Mouse (Mus musculus): ENCODE results near the gene Azin2. TPM values are rescaled to one million over a fixed set of nuclear protein-coding genes. Genes with fewer than 3 reads are reported as not detected.

The Azin2 gene
- polyA plus RNA-seq, 1 experiment from 2014 or later, result 16.9 TPM

GRCm38 (mm10) chr4:128976577-128976976 lies 14.3 kb upstream of the Azin2 start:
- WGBS, result 91% methylated on average over 4 of the region's 4 CpGs
- ATAC-seq (ENCODE audit: low FRiP score, low read depth), result no peak

GRCm38 (mm10) chr4:128974677-128975076 lies 12.4 kb upstream of the Azin2 start:
- Histone ChIP-seq H3K4me3 (no peak overlapping the region), H3K4me2 (replicated peaks) (no peak overlapping the region), H3K36me3 (no peaks in the 10 kb centered on the region), H3K9me3 (no peaks in the 10 kb centered on the region), H3K9ac (replicated peaks) (no peak overlapping the region), H3K27ac (replicated peaks) (no peak overlapping the region), H3K4me1 (no peaks in the 10 kb centered on the region), H3K27me3 (no peaks in the 10 kb centered on the region)
- WGBS, result 84% methylated on average over 8 of the region's 8 CpGs
- no peak for ATAC-seq (ENCODE audit: low FRiP score, low read depth)

More at GRCm38 (mm10) chr4:128976577-128976976, 14.3 kb upstream of the Azin2 start:
- no peaks in the 10 kb centered on the region for H3K4me1 ChIP-seq
- no peak overlapping the region for H3K4me2 ChIP-seq (replicated peaks)
- H3K9ac ChIP-seq (replicated peaks), result no peak overlapping the region
- H3K27ac ChIP-seq (replicated peaks), result no peak overlapping the region
- H3K27me3 ChIP-seq, result no peaks in the 10 kb centered on the region
- H3K36me3 ChIP-seq, result no peaks in the 10 kb centered on the region
- no peak overlapping the region for H3K4me3 ChIP-seq
- no peaks in the 10 kb centered on the region for H3K9me3 ChIP-seq

GRCm38 (mm10) chr4:128971065-128971694 lies 8.9 kb upstream of the Azin2 start:
- H3K4me2 ChIP-seq (replicated peaks), result no peak overlapping the region
- no peaks in the 10 kb centered on the region for H3K36me3 ChIP-seq
- ATAC-seq (ENCODE audit: low FRiP score, low read depth), result no peak; the same call in 1 of the 2 replicates
- no peak overlapping the region for H3K9ac ChIP-seq (replicated peaks)
- H3K9me3 ChIP-seq, result no peaks in the 10 kb centered on the region
- no peak overlapping the region for H3K27ac ChIP-seq (replicated peaks)
- 47% methylated on average over 14 of the region's 14 CpGs for WGBS
- no peaks in the 10 kb centered on the region for H3K27me3 ChIP-seq
- H3K4me3 ChIP-seq, result no peak overlapping the region
- peaks cover 12% of the 10 kb centered on the region; the same call in 1 of the 2 replicates for H3K4me1 ChIP-seq

- H3K4me2 ChIP-seq (replicated peaks), result no peak overlapping the region
- H3K4me1 ChIP-seq, result peaks cover 12% of the 10 kb centered on the region; the same call in 1 of the 2 replicates
- H3K9me3 ChIP-seq, result no peaks in the 10 kb centered on the region
- ATAC-seq (ENCODE audit: low FRiP score, low read depth), result no peak
- no peak overlapping the region for H3K4me3 ChIP-seq
- no peaks in the 10 kb centered on the region for H3K27me3 ChIP-seq
- H3K36me3 ChIP-seq, result no peaks in the 10 kb centered on the region
- H3K9ac ChIP-seq (replicated peaks), result no peak overlapping the region
- H3K27ac ChIP-seq (replicated peaks), result no peak overlapping the region
- 79% methylated on average over 7 of the region's 8 CpGs for WGBS
Observed at GRCm38 (mm10) chr4:128970417-128970807, 8.2 kb upstream of the Azin2 start.

GRCm38 (mm10) chr4:128969607-128970416 lies 7.6 kb upstream of the Azin2 start:
- Histone ChIP-seq H3K4me2 (replicated peaks) (no peak overlapping the region), H3K27ac (replicated peaks) (no peak overlapping the region), H3K27me3 (no peaks in the 10 kb centered on the region; the same call in 1 of the 2 replicates), H3K9ac (replicated peaks) (no peak overlapping the region), H3K4me1 (peaks cover 12% of the 10 kb centered on the region; the same call in 1 of the 2 replicates), H3K4me3 (no peak overlapping the region), H3K36me3 (no peaks in the 10 kb centered on the region), H3K9me3 (no peaks in the 10 kb centered on the region)
- ATAC-seq (ENCODE audit: low FRiP score, low read depth), result no peak
- 78% methylated on average over 18 of the region's 18 CpGs for WGBS

GRCm38 (mm10) chr4:128969081-128969480 lies 6.8 kb upstream of the Azin2 start:
- Histone ChIP-seq H3K27ac (replicated peaks) (no peak overlapping the region), H3K9ac (replicated peaks) (no peak overlapping the region), H3K36me3 (no peaks in the 10 kb centered on the region), H3K4me2 (replicated peaks) (no peak overlapping the region), H3K4me3 (no peak overlapping the region), H3K27me3 (peaks cover 3% of the 10 kb centered on the region), H3K9me3 (no peaks in the 10 kb centered on the region), H3K4me1 (peaks cover 12% of the 10 kb centered on the region; the same call in 1 of the 2 replicates)
- 77% methylated on average over 5 of the region's 5 CpGs for WGBS
- no peak for ATAC-seq (ENCODE audit: low FRiP score, low read depth)

GRCm38 (mm10) chr4:128966751-128967150 lies 4.5 kb upstream of the Azin2 start:
- Histone ChIP-seq H3K9me3 (no peaks in the 10 kb centered on the region), H3K27me3 (peaks cover 4% of the 10 kb centered on the region), H3K36me3 (no peaks in the 10 kb centered on the region), H3K27ac (replicated peaks) (peak overlapping the region; percentile 25), H3K4me3 (no peak overlapping the region), H3K4me1 (peaks cover 21% of the 10 kb centered on the region), H3K4me2 (replicated peaks) (0 out of 2 replicates have a peak overlapping the region, but pooled peaks have one; percentile 7), H3K9ac (replicated peaks) (no peak overlapping the region)
- no peak for ATAC-seq (ENCODE audit: low FRiP score, low read depth)
- 33% methylated on average over 7 of the region's 7 CpGs for WGBS

- H3K9ac ChIP-seq (replicated peaks), result peak overlapping the region; percentile 71
- H3K4me1 ChIP-seq, result peaks cover 35% of the 10 kb centered on the region
- 3% methylated on average over 9 of the region's 9 CpGs for WGBS
- no peaks in the 10 kb centered on the region for H3K9me3 ChIP-seq
- peaks cover 11% of the 10 kb centered on the region for H3K27me3 ChIP-seq
- peak overlapping the region; percentile 83 for H3K4me2 ChIP-seq (replicated peaks)
- no peaks in the 10 kb centered on the region for H3K36me3 ChIP-seq
- ATAC-seq (ENCODE audit: low FRiP score, low read depth), result 0 out of 2 replicates have a peak, but pooled peaks have one; percentile 7
- H3K4me3 ChIP-seq, result peak overlapping the region; percentile 59
- H3K27ac ChIP-seq (replicated peaks), result no peak overlapping the region
Observed at GRCm38 (mm10) chr4:128962926-128963290, 666 bp upstream of the Azin2 start.

GRCm38 (mm10) chr4:128961301-128962028 lies 777 bp downstream of the Azin2 start:
- Histone ChIP-seq H3K4me2 (replicated peaks) (peak overlapping the region; percentile 83), H3K4me3 (peak overlapping the region; percentile 59), H3K4me1 (peaks cover 28% of the 10 kb centered on the region), H3K36me3 (no peaks in the 10 kb centered on the region), H3K9ac (replicated peaks) (peak overlapping the region; percentile 71), H3K27ac (replicated peaks) (no peak overlapping the region), H3K27me3 (peaks cover 11% of the 10 kb centered on the region), H3K9me3 (no peaks in the 10 kb centered on the region)
- WGBS, result 9% methylated on average over 16 of the region's 16 CpGs
- no peak for ATAC-seq (ENCODE audit: low FRiP score, low read depth)

- Histone ChIP-seq H3K9me3 (no peaks in the 10 kb centered on the region), H3K4me1 (peaks cover 34% of the 10 kb centered on the region), H3K36me3 (no peaks in the 10 kb centered on the region), H3K4me3 (no peak overlapping the region), H3K27me3 (peaks cover 11% of the 10 kb centered on the region), H3K4me2 (replicated peaks) (no peak overlapping the region), H3K9ac (replicated peaks) (no peak overlapping the region), H3K27ac (replicated peaks) (no peak overlapping the region)
- no peak for ATAC-seq (ENCODE audit: low FRiP score, low read depth)
- WGBS, result 89% methylated on average over 17 of the region's 17 CpGs
Observed at GRCm38 (mm10) chr4:128959676-128960075, 2.6 kb downstream of the Azin2 start.

GRCm38 (mm10) chr4:128958849-128959248 lies 3.4 kb downstream of the Azin2 start:
- Histone ChIP-seq H3K9me3 (no peaks in the 10 kb centered on the region), H3K9ac (replicated peaks) (no peak overlapping the region), H3K36me3 (no peaks in the 10 kb centered on the region), H3K4me3 (no peak overlapping the region), H3K4me1 (peaks cover 37% of the 10 kb centered on the region), H3K27ac (replicated peaks) (no peak overlapping the region), H3K27me3 (peaks cover 7% of the 10 kb centered on the region; the same call in 1 of the 2 replicates), H3K4me2 (replicated peaks) (no peak overlapping the region)
- WGBS, result 62% methylated on average over 8 of the region's 8 CpGs
- ATAC-seq (ENCODE audit: low FRiP score, low read depth), result no peak

- H3K9ac ChIP-seq (replicated peaks), result no peak overlapping the region
- H3K4me1 ChIP-seq, result peaks cover 35% of the 10 kb centered on the region
- no peaks in the 10 kb centered on the region for H3K9me3 ChIP-seq
- peaks cover 7% of the 10 kb centered on the region; the same call in 1 of the 2 replicates for H3K27me3 ChIP-seq
- no peak overlapping the region for H3K4me3 ChIP-seq
- WGBS, result 88% methylated on average over 11 of the region's 11 CpGs
- no peak for ATAC-seq (ENCODE audit: low FRiP score, low read depth)
- H3K27ac ChIP-seq (replicated peaks), result no peak overlapping the region
- H3K36me3 ChIP-seq, result no peaks in the 10 kb centered on the region
- H3K4me2 ChIP-seq (replicated peaks), result no peak overlapping the region
Observed at GRCm38 (mm10) chr4:128958156-128958555, 4.1 kb downstream of the Azin2 start.
